Mouse (Mus musculus) embryonic facial prominence, embryonic 13.5 days (tissue): ENCODE results near the gene Olfr372. TPM values are rescaled to one million over a fixed set of nuclear protein-coding genes. Genes with fewer than 3 reads are reported as not detected.
"Not testable (repeated sequence)": the region's sequence is repeated elsewhere in the genome, so short reads cannot be mapped to it uniquely, and the experiment has no call there.

Experiments used
- ATAC-seq: fragments of 200-750 bp; cut with Nextera tagmentation; 2 replicates; pipeline ENCODE4 v1.8.0; 2017; ENCODE audit warnings: low read depth; ENCODE audit not compliant: insufficient number of reproducible peaks, insufficient read depth, low FRiP score, low TSS enrichment
- H3K27ac ChIP-seq: fragments of 300-500 bp; sonication (generic); 2 replicates; pipeline ENCODE4 v1.5.1; 2015; ENCODE audit warnings: moderate library complexity, mild to moderate bottlenecking, inconsistent platforms
- H3K27me3 ChIP-seq: fragments of 300-500 bp; sonication (generic); 2 replicates; pipeline ENCODE4 v1.6.1; 2015; ENCODE audit warnings: mild to moderate bottlenecking, inconsistent platforms
- H3K36me3 ChIP-seq: fragments of 300-500 bp; sonication (generic); 2 replicates; pipeline ENCODE4 v1.6.1; 2015; ENCODE audit warnings: mild to moderate bottlenecking, inconsistent platforms
- H3K4me1 ChIP-seq: fragments of 300-500 bp; sonication (generic); 2 replicates; pipeline ENCODE4 v1.6.1; 2015; ENCODE audit warnings: inconsistent platforms
- H3K4me2 ChIP-seq: fragments of 300-500 bp; sonication (generic); 2 replicates; pipeline ENCODE4 v1.6.1; 2015; ENCODE audit warnings: moderate library complexity, mild to moderate bottlenecking, inconsistent platforms
- H3K4me3 ChIP-seq: fragments of 300-500 bp; sonication (generic); 2 replicates; pipeline ENCODE4 v1.5.1; 2015; ENCODE audit warnings: mild to moderate bottlenecking, inconsistent platforms
- H3K9ac ChIP-seq: fragments of 300-500 bp; sonication (generic); 2 replicates; pipeline ENCODE4 v1.6.1; 2015; ENCODE audit warnings: mild to moderate bottlenecking, inconsistent platforms
- H3K9me3 ChIP-seq: fragments of 300-500 bp; sonication (generic); 2 replicates; pipeline ENCODE4 v1.6.1; 2016; ENCODE audit warnings: inconsistent platforms
- WGBS: fragments of 180-500 bp; shearing (Covaris S2); methylation state at CpG from one replicate; pipeline ENCODE4 v1.1.7; 2015; ENCODE audit warnings: mixed read lengths; 5-methylcytosine and 5-hydroxymethylcytosine counted together
- polyA plus RNA-seq: library from polyadenylated mRNA; unstranded; fragments of >200 nt; fragmentation: Nextera tagmentation; extraction: Ambion mirVana; gene quantifications from 2 replicates; pipeline ENCODE4 v1.2.1, GENCODE M21; 2015

The Olfr372 gene
- polyA plus RNA-seq, 1 experiment from 2014 or later, result not detected

DNA sequence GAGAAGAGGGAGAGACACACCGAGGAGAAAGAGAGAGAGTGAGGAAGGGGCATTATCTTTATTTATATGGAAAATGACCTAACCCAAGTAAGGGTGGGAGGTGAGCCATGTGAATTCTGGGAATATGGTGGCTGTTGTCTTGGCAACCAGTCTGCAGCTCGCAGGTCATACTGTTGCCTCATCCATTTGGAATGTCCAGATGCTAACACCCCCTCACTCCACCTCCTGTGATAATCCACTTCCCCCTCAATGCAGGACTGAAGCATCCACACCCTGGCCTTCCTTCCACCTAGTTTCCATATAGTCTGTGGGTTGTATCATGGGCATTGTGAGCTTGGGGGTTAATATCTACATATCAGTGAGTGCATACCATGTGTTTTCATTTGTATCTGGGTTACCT lies 21.2 kb upstream of the Olfr372 start:
- ATAC-seq, result no peak
- no peak overlapping the region for H3K4me3 ChIP-seq
- H3K4me1 ChIP-seq, result no peaks in the 10 kb centered on the region
- no peak overlapping the region for H3K9ac ChIP-seq
- no peaks in the 10 kb centered on the region for H3K36me3 ChIP-seq
- 62% methylated on average over 2 of the region's 2 CpGs for WGBS
- no peaks in the 10 kb centered on the region for H3K9me3 ChIP-seq
- no peaks in the 10 kb centered on the region for H3K27me3 ChIP-seq
- no peak overlapping the region for H3K27ac ChIP-seq
- no peak overlapping the region for H3K4me2 ChIP-seq

DNA sequence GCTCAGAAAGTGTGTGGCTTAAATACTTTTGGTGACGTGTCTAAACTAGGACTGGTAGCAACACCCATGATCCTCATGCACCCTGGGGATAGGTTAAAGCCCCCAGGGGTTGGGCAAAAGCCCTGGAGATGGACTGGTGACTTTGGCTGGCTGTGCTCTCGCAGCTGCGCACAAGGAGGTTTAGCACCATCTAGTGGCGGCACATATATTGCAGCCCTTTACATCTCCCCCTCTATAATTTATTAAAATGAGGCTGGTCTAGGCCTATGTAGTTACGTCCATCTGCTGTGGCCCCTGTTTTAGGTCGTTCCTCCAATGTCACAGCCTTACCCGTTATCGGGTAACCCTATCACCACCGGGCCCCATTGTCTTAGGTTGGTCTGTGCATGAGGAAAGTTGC lies 16.1 kb upstream of the Olfr372 start:
- not testable (repeated sequence) for H3K4me3 ChIP-seq, H3K4me1 ChIP-seq, H3K27me3 ChIP-seq, H3K36me3 ChIP-seq, H3K9ac ChIP-seq, H3K9me3 ChIP-seq, ATAC-seq, H3K27ac ChIP-seq, H3K4me2 ChIP-seq
- WGBS, result 11% methylated on average over 5 of the region's 9 CpGs

DNA sequence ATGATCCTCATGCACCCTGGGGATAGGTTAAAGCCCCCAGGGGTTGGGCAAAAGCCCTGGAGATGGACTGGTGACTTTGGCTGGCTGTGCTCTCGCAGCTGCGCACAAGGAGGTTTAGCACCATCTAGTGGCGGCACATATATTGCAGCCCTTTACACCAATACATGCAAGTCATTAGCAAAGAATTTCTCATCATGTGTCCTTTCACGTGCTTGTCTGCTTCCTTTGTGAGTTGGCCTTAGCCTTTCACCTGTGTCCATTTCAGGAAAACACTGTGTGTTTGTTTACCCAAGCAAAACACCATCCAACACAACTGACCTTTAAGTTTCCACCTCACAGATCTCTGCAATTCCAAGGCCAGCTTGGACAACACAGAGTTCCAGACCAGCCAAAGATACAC lies 8.1 kb upstream of the Olfr372 start:
- not testable (repeated sequence) for H3K36me3 ChIP-seq, H3K4me2 ChIP-seq, ATAC-seq, H3K9me3 ChIP-seq, H3K4me1 ChIP-seq, H3K4me3 ChIP-seq, H3K27me3 ChIP-seq, H3K9ac ChIP-seq, H3K27ac ChIP-seq
- 32% methylated on average over 4 of the region's 4 CpGs for WGBS

DNA sequence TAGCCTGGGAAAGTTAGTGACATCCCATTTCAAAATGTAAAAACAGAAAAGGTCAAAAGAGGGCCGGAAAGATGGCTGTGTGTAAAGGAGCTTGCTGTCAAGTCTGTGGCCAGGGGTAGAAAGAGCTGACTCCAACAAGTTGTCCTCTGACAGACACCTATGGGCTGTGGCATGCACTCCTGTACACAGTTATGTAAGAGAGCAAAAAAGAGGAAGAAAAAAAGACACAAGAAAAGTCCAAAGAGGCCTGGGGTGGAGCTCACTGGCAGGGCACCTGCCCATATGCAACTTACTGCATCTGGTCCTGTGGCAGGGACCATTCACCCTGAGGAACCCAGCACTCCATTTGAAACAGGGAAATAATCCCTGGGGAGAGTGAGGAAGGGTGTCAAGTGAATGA lies 1.5 kb downstream of the Olfr372 start:
- Histone ChIP-seq H3K9me3 (no peaks in the 10 kb centered on the region), H3K27ac (no peak overlapping the region), H3K27me3 (no peaks in the 10 kb centered on the region), H3K4me2 (no peak overlapping the region), H3K4me3 (no peak overlapping the region), H3K4me1 (no peaks in the 10 kb centered on the region), H3K9ac (no peak overlapping the region), H3K36me3 (no peaks in the 10 kb centered on the region)
- ATAC-seq, result no peak
- WGBS, result 85% methylated on average over 1 of the region's 1 CpGs

DNA sequence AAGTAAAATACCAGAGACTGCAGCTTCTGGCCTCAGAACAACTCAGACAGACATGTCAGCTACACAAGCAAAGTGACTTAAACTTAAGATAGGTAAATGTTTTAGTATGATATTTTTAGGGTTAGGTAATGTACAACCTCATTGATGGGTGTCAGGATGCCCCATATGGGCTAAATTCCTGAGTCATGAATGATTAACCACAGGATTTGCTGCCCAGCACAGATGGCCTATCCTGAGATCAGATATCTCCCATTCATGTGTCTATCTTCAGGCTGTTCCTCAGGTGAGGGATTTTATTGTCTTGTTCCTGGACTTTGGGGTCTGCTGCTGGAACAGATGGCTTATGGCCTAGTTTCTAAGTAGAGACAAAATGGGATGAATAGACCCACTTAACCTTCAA lies 13.6 kb downstream of the Olfr372 start:
- H3K4me3 ChIP-seq, H3K9me3 ChIP-seq, H3K36me3 ChIP-seq, H3K27ac ChIP-seq, H3K4me1 ChIP-seq, H3K9ac ChIP-seq, ATAC-seq, H3K27me3 ChIP-seq, H3K4me2 ChIP-seq: not testable (repeated sequence)

DNA sequence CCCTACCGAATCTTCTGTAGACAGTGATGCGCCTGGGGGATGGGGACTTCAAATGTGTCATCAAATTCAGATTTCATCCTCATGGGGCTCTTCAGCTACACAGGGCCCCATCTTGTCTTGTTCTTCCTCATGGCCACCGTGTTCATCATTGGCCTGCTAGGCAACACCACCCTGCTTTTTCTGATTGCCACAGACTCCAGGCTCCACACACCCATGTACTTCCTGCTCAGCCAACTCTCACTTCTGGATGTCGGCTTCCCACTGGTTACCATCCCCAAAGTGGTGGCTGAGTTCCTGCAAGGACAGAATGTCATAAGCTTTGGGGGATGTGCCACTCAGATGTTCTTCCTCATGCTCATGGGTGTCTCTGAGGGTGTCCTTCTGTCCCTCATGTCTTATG lies 16.6 kb downstream of the Olfr372 start:
- not testable (repeated sequence) for H3K9ac ChIP-seq, ATAC-seq, H3K36me3 ChIP-seq, H3K27ac ChIP-seq, H3K27me3 ChIP-seq, H3K9me3 ChIP-seq, H3K4me2 ChIP-seq, H3K4me3 ChIP-seq, H3K4me1 ChIP-seq
- WGBS, result 88% methylated on average over 3 of the region's 4 CpGs

DNA sequence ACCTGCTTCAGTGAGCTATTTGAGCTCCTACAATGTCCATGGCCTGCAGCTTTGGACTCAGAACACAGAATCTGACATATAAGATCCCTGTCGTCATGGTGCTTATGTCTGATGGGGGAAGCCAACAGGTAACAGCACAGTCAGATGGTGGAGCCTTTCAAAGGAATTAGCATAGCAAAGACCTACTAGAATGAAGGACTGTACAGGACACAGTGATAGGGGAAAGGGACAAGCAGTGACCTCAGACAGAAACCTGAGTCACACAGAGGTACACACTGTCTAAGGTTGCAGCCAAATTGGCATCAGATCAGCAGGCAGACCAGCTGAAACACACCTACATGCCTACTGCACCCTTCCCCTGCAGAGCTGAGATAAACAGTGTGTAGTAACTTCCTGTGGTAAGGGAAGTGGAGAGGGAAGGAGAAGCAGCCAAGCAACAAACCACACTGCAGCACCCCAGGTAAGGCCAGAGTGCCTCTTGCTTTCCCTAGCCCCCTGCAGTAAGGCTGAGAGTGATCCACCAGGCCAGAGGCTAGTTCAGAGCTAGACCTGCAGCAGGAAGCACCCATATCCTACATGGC lies 25.9 kb downstream of the Olfr372 start:
- H3K9ac ChIP-seq, H3K27me3 ChIP-seq, H3K27ac ChIP-seq, ATAC-seq, H3K36me3 ChIP-seq, H3K4me2 ChIP-seq, H3K9me3 ChIP-seq, H3K4me1 ChIP-seq, H3K4me3 ChIP-seq: not testable (repeated sequence)
- 81% methylated on average over 1 of the region's 1 CpGs for WGBS

DNA sequence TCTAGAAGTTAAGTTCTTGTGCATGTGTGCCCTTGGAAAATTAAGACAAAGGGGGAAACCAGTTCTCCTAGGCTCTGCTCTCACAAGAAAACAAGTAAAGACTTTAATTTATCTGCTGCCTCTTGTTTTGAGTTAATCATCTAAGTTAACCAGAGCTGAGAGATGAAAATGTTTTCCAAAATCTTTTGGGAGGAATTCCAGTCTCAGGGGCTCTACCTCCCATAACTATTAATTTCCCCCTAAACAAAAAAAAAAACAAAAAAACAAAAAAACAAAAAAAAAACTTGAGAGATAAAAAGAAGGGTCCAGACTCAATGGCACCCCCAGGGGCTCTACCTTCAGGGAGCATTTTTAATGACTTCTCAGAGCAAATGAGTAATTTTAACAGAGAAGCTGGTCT lies 41.9 kb downstream of the Olfr372 start, which contains the start of gene Olfr373:
TSS of gene Olfr373 (plus strand) at position 301 of the 400 bp plus-strand sequence.
- H3K27me3 ChIP-seq, H3K9me3 ChIP-seq, ATAC-seq, H3K27ac ChIP-seq, H3K4me2 ChIP-seq, H3K4me1 ChIP-seq, H3K36me3 ChIP-seq, H3K4me3 ChIP-seq, H3K9ac ChIP-seq: not testable (repeated sequence)

DNA sequence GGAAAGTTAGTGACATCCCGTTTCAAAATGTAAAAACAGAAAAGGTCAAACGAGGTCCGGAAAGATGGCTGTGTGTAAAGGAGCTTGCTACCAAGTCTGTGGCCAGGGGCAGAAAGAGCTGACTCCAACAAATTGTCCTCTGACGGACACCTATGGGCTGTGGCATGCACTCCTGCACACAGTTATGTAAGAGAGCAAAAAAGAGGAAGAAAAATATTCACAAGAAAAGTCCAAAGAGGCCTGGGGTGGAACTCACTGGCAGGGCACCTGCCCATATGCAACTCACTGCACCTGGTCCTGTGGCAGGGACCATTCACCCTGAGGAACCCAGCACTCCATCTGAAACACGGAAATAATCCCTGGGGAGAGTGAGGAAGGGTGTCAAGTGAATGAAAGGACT lies 43.7 kb downstream of the Olfr372 start:
- H3K4me3 ChIP-seq, result no peak overlapping the region
- no peak overlapping the region for H3K9ac ChIP-seq
- H3K9me3 ChIP-seq, result no peaks in the 10 kb centered on the region
- no peaks in the 10 kb centered on the region for H3K27me3 ChIP-seq
- no peak for ATAC-seq
- WGBS, result 64% methylated on average over 5 of the region's 5 CpGs
- H3K27ac ChIP-seq, result no peak overlapping the region
- no peaks in the 10 kb centered on the region for H3K36me3 ChIP-seq
- H3K4me1 ChIP-seq, result no peaks in the 10 kb centered on the region
- H3K4me2 ChIP-seq, result no peak overlapping the region

DNA sequence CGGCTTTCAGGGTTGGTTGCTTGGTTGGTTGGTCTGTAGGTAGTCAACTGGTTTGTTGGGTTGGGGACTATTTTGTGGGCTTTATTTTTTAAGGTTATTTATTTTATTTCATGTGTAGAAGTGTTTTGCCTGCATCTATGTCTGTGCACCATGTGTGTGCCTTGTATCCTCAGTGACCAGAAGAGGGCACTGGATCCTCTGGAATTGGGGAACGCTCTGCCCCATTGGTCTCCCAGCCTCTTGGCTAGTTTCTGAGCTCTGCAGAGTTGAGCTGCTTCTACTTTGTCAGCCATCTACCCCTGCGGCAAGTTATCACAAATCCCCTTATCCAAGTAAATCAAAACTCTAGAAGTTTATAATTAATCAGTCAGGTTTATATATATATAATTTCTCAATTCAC lies 46.6 kb downstream of the Olfr372 start:
- not testable (repeated sequence) for ATAC-seq

DNA sequence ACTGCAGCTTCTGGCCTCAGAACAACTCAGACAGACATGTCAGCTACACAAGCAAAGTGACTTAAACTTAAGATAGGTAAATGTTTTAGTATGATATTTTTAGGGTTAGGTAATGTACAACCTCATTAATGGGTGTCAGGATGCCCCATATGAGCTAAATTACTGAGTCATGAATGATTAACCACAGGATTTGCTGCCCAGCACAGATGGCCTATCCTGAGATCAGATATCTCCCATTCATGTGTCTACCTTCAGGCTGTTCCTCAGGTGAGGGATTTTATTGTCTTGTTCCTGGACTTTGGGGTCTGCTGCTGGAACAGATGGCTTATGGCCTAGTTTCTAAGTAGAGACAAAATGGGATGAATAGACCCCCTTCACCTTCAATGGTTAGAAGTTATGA lies 55.7 kb downstream of the Olfr372 start:
- not testable (repeated sequence) for H3K4me3 ChIP-seq, H3K9ac ChIP-seq, ATAC-seq, H3K4me1 ChIP-seq, H3K9me3 ChIP-seq, H3K36me3 ChIP-seq, H3K27ac ChIP-seq, H3K27me3 ChIP-seq, H3K4me2 ChIP-seq

More for the DNA sequence above, 46.6 kb downstream of the Olfr372 start:
- WGBS, result 81% methylated on average over 3 of the region's 3 CpGs
- H3K9ac ChIP-seq, H3K4me1 ChIP-seq, H3K4me3 ChIP-seq, H3K4me2 ChIP-seq, H3K27ac ChIP-seq, H3K9me3 ChIP-seq, H3K27me3 ChIP-seq, H3K36me3 ChIP-seq: not testable (repeated sequence)

DNA sequence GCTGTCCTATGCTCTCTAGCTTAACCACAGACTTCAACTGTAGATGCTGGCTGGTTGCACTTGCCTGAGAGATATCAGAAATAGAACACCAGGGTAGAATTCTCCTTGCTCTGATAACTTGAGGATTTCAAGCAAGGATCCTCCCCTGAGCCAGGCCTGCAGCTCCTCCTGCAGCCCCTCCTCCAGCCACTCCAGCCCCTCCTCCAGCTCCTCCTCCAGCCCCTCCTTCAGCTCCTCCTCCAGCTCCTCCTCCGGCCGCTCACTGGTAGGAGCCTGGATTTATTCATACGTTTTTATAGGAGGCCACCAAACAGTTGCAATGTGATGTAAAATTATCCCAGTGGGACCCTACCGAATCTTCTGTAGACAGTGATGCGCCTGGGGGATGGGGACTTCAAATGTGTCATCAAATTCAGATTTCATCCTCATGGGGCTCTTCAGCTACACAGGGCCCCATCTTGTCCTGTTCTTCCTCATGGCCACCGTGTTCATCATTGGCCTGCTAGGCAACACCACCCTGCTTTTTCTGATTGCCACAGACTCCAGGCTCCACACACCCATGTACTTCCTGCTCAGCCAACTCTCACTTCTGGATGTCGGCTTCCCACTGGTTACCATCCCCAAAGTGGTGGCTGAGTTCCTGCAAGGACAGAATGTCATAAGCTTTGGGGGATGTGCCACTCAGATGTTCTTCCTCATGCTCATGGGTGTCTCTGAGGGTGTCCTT lies 58.5 kb downstream of the Olfr372 start:
- not testable (repeated sequence) for H3K9me3 ChIP-seq, ATAC-seq, H3K4me1 ChIP-seq, H3K9ac ChIP-seq, H3K36me3 ChIP-seq, H3K4me3 ChIP-seq, H3K27ac ChIP-seq, H3K27me3 ChIP-seq, H3K4me2 ChIP-seq
- WGBS, result 60% methylated on average over 6 of the region's 7 CpGs
